Mouse (Mus musculus) heart, adult 2 months (tissue): ENCODE results near the gene Cnga2.

Experiments
- CTCF ChIP-seq: fragments of 200-600 bp; IDR thresholded peaks from 2 replicates; pipeline ENCODE4 v1.8.1; 2022; ENCODE audit warnings: antibody characterized with exemption, mild to moderate bottlenecking, moderate library complexity
- EP300 ChIP-seq: fragments of 200-500 bp; IDR thresholded peaks from 2 replicates; pipeline ENCODE4 v1.6.1; 2011; ENCODE audit warnings: low read depth, low read length, control low read depth; ENCODE audit not compliant: insufficient read depth
- POLR2A ChIP-seq: fragments of 200-500 bp; IDR thresholded peaks from 2 replicates; pipeline ENCODE4 v1.6.1; 2011; ENCODE audit warnings: mild to moderate bottlenecking, low read depth, low read length, control low read depth; ENCODE audit not compliant: insufficient read depth

DNA sequence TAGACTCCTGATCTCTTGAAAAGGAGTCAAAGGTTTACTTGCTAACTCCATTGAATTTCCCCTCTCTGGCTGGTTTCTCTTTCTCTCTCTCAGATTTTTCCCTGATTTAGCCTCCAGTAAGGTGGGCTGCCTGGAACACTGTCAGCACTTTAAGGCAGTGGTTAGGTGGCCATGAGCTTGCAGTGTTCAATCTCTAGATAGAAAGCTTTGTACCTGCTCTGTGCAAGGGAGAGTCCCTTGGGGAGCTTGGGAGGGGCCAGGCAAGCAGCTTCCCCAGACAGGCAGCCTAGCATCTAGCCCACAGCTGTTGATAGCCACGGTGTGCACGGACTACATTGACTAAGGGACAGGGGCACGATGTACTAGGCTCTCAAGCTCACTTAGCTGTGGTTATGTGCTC is at the start of gene Cnga2:
- TF ChIP-seq POLR2A (no peak), CTCF (no peak), EP300 (no peak)
